Mouse (Mus musculus): ENCODE results near the gene Muc15. TPM values are rescaled to one million over a fixed set of nuclear protein-coding genes. Genes with fewer than 3 reads are reported as not detected.

The Muc15 gene
- not detected for polyA plus RNA-seq (2012; fragmentation: generic; extraction: Trizol)

GRCm38 (mm10) chr2:110721290-110721753 lies at the start of gene Muc15:
Muc15 (plus strand) TSS chr2:110721340.
- H3K4me2 ChIP-seq (ENCODE audit: low read depth) = no peak within 1 kb of the TSS
- H3ac ChIP-seq (ENCODE audit: control insufficient read depth, insufficient read length) = no peak within 1 kb of the TSS
- no peak for TF ChIP-seq CEBPB (IDR thresholded peaks at IDR 0.05; ENCODE audit: insufficient read depth, poor library complexity, severe bottlenecking)
- TF ChIP-seq POLR2AphosphoS2 (IDR thresholded peaks at IDR 0.05; ENCODE audit: insufficient read length, low read depth) = no peak
- no peak for TF ChIP-seq MYOG (IDR thresholded peaks at IDR 0.05; ENCODE audit: control insufficient read depth in 1 of 3, insufficient read depth in 1 of 3, insufficient read length in 2 of 3, low read depth in 2 of 3)
- H3K27me3 ChIP-seq (ENCODE audit: control insufficient read depth, insufficient read depth, insufficient read length) = no peaks in the 10 kb centered on the region
- no peaks in the 10 kb centered on the region for H3K36me3 ChIP-seq (ENCODE audit: control insufficient read depth, insufficient read depth)
- H3K4me3 ChIP-seq = no peak within 1 kb of the TSS
- no peaks in the 10 kb centered on the region for H3K79me2 ChIP-seq (ENCODE audit: control insufficient read depth, insufficient read depth)

GRCm38 (mm10) chr2:110709436-110709835 lies 11.7 kb upstream of the Muc15 start:
- Histone ChIP-seq H3K4me2 (ENCODE audit: low read depth) (no peak overlapping the region), H3K4me3 (no peak overlapping the region), H3K36me3 (ENCODE audit: control insufficient read depth, insufficient read depth) (no peaks in the 10 kb centered on the region), H3ac (ENCODE audit: control insufficient read depth, insufficient read length) (no peak overlapping the region), H3K79me2 (ENCODE audit: control insufficient read depth, insufficient read depth) (no peaks in the 10 kb centered on the region), H3K27me3 (ENCODE audit: control insufficient read depth, insufficient read depth, insufficient read length) (no peaks in the 10 kb centered on the region)
- TF ChIP-seq SRF (IDR thresholded peaks at IDR 0.05; ENCODE audit: control insufficient read depth, insufficient read length, low read depth) (no peak), E2F4 (IDR thresholded peaks at IDR 0.05; ENCODE audit: insufficient read depth) (no peak), TCF3 (IDR thresholded peaks at IDR 0.05; ENCODE audit: insufficient read length, low read depth) (no peak), CEBPB (IDR thresholded peaks at IDR 0.05; ENCODE audit: insufficient read depth, poor library complexity, severe bottlenecking) (no peak), MYOD1 (IDR thresholded peaks at IDR 0.05; ENCODE audit: control insufficient read depth in 1 of 3, insufficient read length in 2 of 3, low read depth in 2 of 3) (no peak), REST (IDR thresholded peaks at IDR 0.05; ENCODE audit: insufficient read depth, insufficient read length) (no peak), TCF12 (IDR thresholded peaks at IDR 0.05; ENCODE audit: insufficient read depth, poor library complexity, severe bottlenecking) (no peak), MYOG (IDR thresholded peaks at IDR 0.05; ENCODE audit: control insufficient read depth in 1 of 3, insufficient read depth in 1 of 3, insufficient read length in 2 of 3, low read depth in 2 of 3) (no peak), POLR2A (IDR thresholded peaks at IDR 0.05; ENCODE audit: insufficient read length, low read depth) (no peak), MAX (IDR thresholded peaks at IDR 0.05; ENCODE audit: low read depth) (no peak), USF1 (IDR thresholded peaks at IDR 0.05; ENCODE audit: low read depth) (no peak), POLR2AphosphoS2 (IDR thresholded peaks at IDR 0.05; ENCODE audit: insufficient read length, low read depth) (no peak)

- no peak for TF ChIP-seq TCF12 (IDR thresholded peaks at IDR 0.05; ENCODE audit: insufficient read depth, poor library complexity, severe bottlenecking)
- no peak for TF ChIP-seq SRF (IDR thresholded peaks at IDR 0.05; ENCODE audit: control insufficient read depth, insufficient read length, low read depth)
- TF ChIP-seq MYOG (IDR thresholded peaks at IDR 0.05; ENCODE audit: control insufficient read depth in 1 of 3, insufficient read depth in 1 of 3, insufficient read length in 2 of 3, low read depth in 2 of 3) = no peak
- TF ChIP-seq E2F4 (IDR thresholded peaks at IDR 0.05; ENCODE audit: insufficient read depth) = no peak
- TF ChIP-seq USF1 (IDR thresholded peaks at IDR 0.05; ENCODE audit: low read depth) = no peak
- TF ChIP-seq TCF3 (IDR thresholded peaks at IDR 0.05; ENCODE audit: insufficient read length, low read depth) = no peak
- no peak for TF ChIP-seq REST (IDR thresholded peaks at IDR 0.05; ENCODE audit: insufficient read depth, insufficient read length)
- no peak for TF ChIP-seq CEBPB (IDR thresholded peaks at IDR 0.05; ENCODE audit: insufficient read depth, poor library complexity, severe bottlenecking)
- no peak for TF ChIP-seq MYOD1 (IDR thresholded peaks at IDR 0.05; ENCODE audit: control insufficient read depth in 1 of 3, insufficient read length in 2 of 3, low read depth in 2 of 3)
- no peak for TF ChIP-seq MAX (IDR thresholded peaks at IDR 0.05; ENCODE audit: low read depth)
- no peak for TF ChIP-seq POLR2AphosphoS2 (IDR thresholded peaks at IDR 0.05; ENCODE audit: insufficient read length, low read depth)
- TF ChIP-seq POLR2A (IDR thresholded peaks at IDR 0.05; ENCODE audit: insufficient read length, low read depth) = no peak
- no peaks in the 10 kb centered on the region for H3K27me3 ChIP-seq (ENCODE audit: control insufficient read depth, insufficient read depth, insufficient read length)
- no peak overlapping the region for H3K4me3 ChIP-seq
- no peak overlapping the region for H3K4me2 ChIP-seq (ENCODE audit: low read depth)
- no peaks in the 10 kb centered on the region for H3K79me2 ChIP-seq (ENCODE audit: control insufficient read depth, insufficient read depth)
- no peaks in the 10 kb centered on the region for H3K36me3 ChIP-seq (ENCODE audit: control insufficient read depth, insufficient read depth)
- H3ac ChIP-seq (ENCODE audit: control insufficient read depth, insufficient read length) = no peak overlapping the region
Observed at GRCm38 (mm10) chr2:110710055-110710720, 11.0 kb upstream of the Muc15 start.

GRCm38 (mm10) chr2:110719051-110719450 lies 2.1 kb upstream of the Muc15 start:
- Histone ChIP-seq H3ac (ENCODE audit: control insufficient read depth, insufficient read length) (no peak overlapping the region), H3K4me3 (no peak overlapping the region), H3K79me2 (ENCODE audit: control insufficient read depth, insufficient read depth) (no peaks in the 10 kb centered on the region), H3K4me2 (ENCODE audit: low read depth) (no peak overlapping the region), H3K27me3 (ENCODE audit: control insufficient read depth, insufficient read depth, insufficient read length) (no peaks in the 10 kb centered on the region), H3K36me3 (ENCODE audit: control insufficient read depth, insufficient read depth) (no peaks in the 10 kb centered on the region)
- TF ChIP-seq REST (IDR thresholded peaks at IDR 0.05; ENCODE audit: insufficient read depth, insufficient read length) = no peak
- TF ChIP-seq TCF3 (IDR thresholded peaks at IDR 0.05; ENCODE audit: insufficient read length, low read depth) = no peak
- no peak for TF ChIP-seq MAX (IDR thresholded peaks at IDR 0.05; ENCODE audit: low read depth)
- no peak for TF ChIP-seq TCF12 (IDR thresholded peaks at IDR 0.05; ENCODE audit: insufficient read depth, poor library complexity, severe bottlenecking)
- no peak for TF ChIP-seq POLR2AphosphoS2 (IDR thresholded peaks at IDR 0.05; ENCODE audit: insufficient read length, low read depth)
- no peak for TF ChIP-seq POLR2A (IDR thresholded peaks at IDR 0.05; ENCODE audit: insufficient read length, low read depth)
- TF ChIP-seq MYOD1 (IDR thresholded peaks at IDR 0.05; ENCODE audit: control insufficient read depth in 1 of 3, insufficient read length in 2 of 3, low read depth in 2 of 3) = no peak
- TF ChIP-seq E2F4 (IDR thresholded peaks at IDR 0.05; ENCODE audit: insufficient read depth) = no peak
- TF ChIP-seq CEBPB (IDR thresholded peaks at IDR 0.05; ENCODE audit: insufficient read depth, poor library complexity, severe bottlenecking) = no peak
- TF ChIP-seq SRF (IDR thresholded peaks at IDR 0.05; ENCODE audit: control insufficient read depth, insufficient read length, low read depth) = no peak
